Comparison of ENCODE assay signal across 10 mouse cellular contexts in the genomic region with DNA sequence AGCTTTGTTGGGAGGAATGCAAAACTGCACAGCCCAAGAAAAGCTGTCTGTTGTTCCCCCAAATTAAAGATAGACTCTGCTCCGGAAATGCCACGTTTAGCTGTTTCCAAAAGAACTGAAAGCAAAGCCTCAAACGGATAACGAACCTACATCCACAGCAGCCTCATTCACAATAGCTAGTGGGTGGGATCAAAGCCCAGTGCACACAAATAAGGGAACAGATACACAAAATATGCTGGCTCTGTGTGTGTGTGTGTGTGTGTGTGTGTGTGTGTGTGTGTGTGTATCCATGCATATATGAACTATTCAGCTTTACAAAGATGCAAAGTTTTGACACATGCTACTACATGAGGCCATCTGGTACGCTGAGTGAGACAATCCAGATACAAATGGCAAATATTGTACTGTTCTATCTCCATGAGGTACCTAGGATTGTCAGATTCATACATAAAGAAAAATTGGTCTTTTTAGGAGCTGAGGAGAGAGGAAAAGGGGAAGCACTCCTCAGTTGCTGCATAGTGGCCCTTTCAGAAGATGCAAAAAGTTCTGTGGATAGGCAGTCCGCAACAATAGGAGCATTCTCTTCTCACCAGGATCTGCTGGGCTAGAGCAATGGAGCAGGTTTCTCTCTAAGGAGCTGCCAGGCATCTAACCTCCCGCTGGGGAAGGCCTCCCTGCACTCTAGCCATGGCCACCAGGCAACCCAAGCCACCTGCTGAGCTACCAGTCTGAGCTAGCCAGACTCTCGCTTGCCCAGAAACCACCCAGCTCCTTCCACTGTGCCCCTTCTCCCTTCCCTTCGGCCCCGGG. TPM values are rescaled to one million over a fixed set of nuclear protein-coding genes. Genes with fewer than 3 reads are reported as not detected.
A peak's percentile ranks its signal among the peaks of the same experiment; 100 is the strongest.
DNase-seq lines count a peak whose midpoint lies in the region; ATAC-seq and TF ChIP-seq lines count a peak whose summit lies in the region.
"Had no signal": no experiment of that assay in that cellular context is flagged by ENCODE, and none has a peak within 500 bp of the region (broad histone marks: within the 10 kb centered on the region; RNA-seq: fewer than 3 reads in every experiment).

No protein-coding gene starts in this region.

- intact Hi-C loops in heart, postnatal 36 days (cut with DNase I): no loop called here
- intact Hi-C loops in gastrocnemius, postnatal 14 days (cut with DNase I; ENCODE audit: low total_unique reads): no loop called here

- no peak for TF ChIP-seq CTCF in hindbrain, postnatal 0 days (IDR thresholded peaks at IDR 0.05; ENCODE audit: low read depth)

- H3K36me3 ChIP-seq in heart, embryonic 10.5 days: no peaks in the 10 kb centered on the region
- H3K36me3 ChIP-seq in embryonic facial prominence, embryonic 10.5 days (replicated peaks): no peaks in the 10 kb centered on the region
- H3K36me3 ChIP-seq in hindbrain, postnatal 0 days (ENCODE audit: insufficient read depth, low read length): no peaks in the 10 kb centered on the region
- H3K36me3 ChIP-seq in midbrain, embryonic 15.5 days (replicated peaks): no peaks in the 10 kb centered on the region
- H3K36me3 ChIP-seq: liver, embryonic 13.5 days had no signal

- H3K9ac ChIP-seq in hindbrain, postnatal 0 days (replicated peaks; ENCODE audit: low read length): no peak overlapping the region
- no peak overlapping the region for H3K9ac ChIP-seq in midbrain, embryonic 15.5 days
- H3K9ac ChIP-seq: liver, embryonic 13.5 days had no signal

- H3K27me3 ChIP-seq in heart, embryonic 10.5 days (ENCODE audit: insufficient read depth, poor library complexity, severe bottlenecking): peaks cover 14% of the 10 kb centered on the region
- H3K27me3 ChIP-seq in embryonic facial prominence, embryonic 10.5 days (replicated peaks; ENCODE audit: low read depth, poor library complexity, severe bottlenecking): peaks cover 12% of the 10 kb centered on the region
- no peaks in the 10 kb centered on the region for H3K27me3 ChIP-seq in hindbrain, postnatal 0 days (ENCODE audit: insufficient read depth, low read length)
- H3K27me3 ChIP-seq in midbrain, embryonic 15.5 days (replicated peaks): no peaks in the 10 kb centered on the region

- no peak for DNase-seq in heart, embryonic 10.5 days (ENCODE audit: low spot score)
- no peak for DNase-seq in heart, postnatal 36 days
- DNase-seq in embryonic facial prominence, embryonic 10.5 days (ENCODE audit: low spot score): peak; percentile 12
- DNase-seq in hindbrain, postnatal 0 days (ENCODE audit: low spot score): peak; percentile 15
- no peak for DNase-seq in thymus, postnatal 36 days
- DNase-seq in gastrocnemius, postnatal 14 days: no peak
- DNase-seq in T-cell, adult 2 months (ENCODE audit: low spot score): no peak
- DNase-seq: heart, adult 11 months; liver, embryonic 13.5 days had no signal

- 0 out of 2 replicates have a peak overlapping the region, but pooled peaks have one; percentile 18 for H3K27ac ChIP-seq in heart, embryonic 10.5 days
- H3K27ac ChIP-seq in embryonic facial prominence, embryonic 10.5 days (replicated peaks): no peak overlapping the region
- no peak overlapping the region for H3K27ac ChIP-seq in hindbrain, postnatal 0 days
- no peak overlapping the region for H3K27ac ChIP-seq in midbrain, embryonic 15.5 days
- H3K27ac ChIP-seq: liver, embryonic 13.5 days had no signal

- 37% methylated on average over 10 of the region's 10 CpGs for WGBS in heart, embryonic 10.5 days
- WGBS in embryonic facial prominence, embryonic 10.5 days: 25% methylated on average over 10 of the region's 10 CpGs
- 18% methylated on average over 10 of the region's 10 CpGs for WGBS in hindbrain, postnatal 0 days
- 25% methylated on average over 10 of the region's 10 CpGs for WGBS in midbrain, embryonic 15.5 days

- peaks cover 8% of the 10 kb centered on the region for H3K4me1 ChIP-seq in heart, embryonic 10.5 days
- peaks cover 7% of the 10 kb centered on the region for H3K4me1 ChIP-seq in embryonic facial prominence, embryonic 10.5 days
- no peaks in the 10 kb centered on the region for H3K4me1 ChIP-seq in hindbrain, postnatal 0 days (ENCODE audit: insufficient read depth, low read length)
- peaks cover 4% of the 10 kb centered on the region; the same call in 1 of the 2 replicates for H3K4me1 ChIP-seq in midbrain, embryonic 15.5 days
- H3K4me1 ChIP-seq: liver, embryonic 13.5 days had no signal

- peak overlapping the region; percentile 36 for H3K4me3 ChIP-seq in heart, embryonic 10.5 days
- H3K4me3 ChIP-seq in embryonic facial prominence, embryonic 10.5 days: peak overlapping the region; percentile 33
- no peak overlapping the region for H3K4me3 ChIP-seq in hindbrain, postnatal 0 days (ENCODE audit: low read length)
- no peak overlapping the region for H3K4me3 ChIP-seq in midbrain, embryonic 15.5 days
- H3K4me3 ChIP-seq: liver, embryonic 13.5 days had no signal

- peak overlapping the region; percentile 33 for H3K4me2 ChIP-seq in hindbrain, postnatal 0 days (ENCODE audit: low read depth, low read length)
- H3K4me2 ChIP-seq in midbrain, embryonic 15.5 days: peak overlapping the region; percentile 34
- H3K4me2 ChIP-seq: liver, embryonic 13.5 days had no signal

- peak; percentile 58; the same call in 1 of the 2 replicates for ATAC-seq in hindbrain, postnatal 0 days
- ATAC-seq in midbrain, embryonic 15.5 days (replicated peaks): no peak; the same call in 1 of the 2 replicates

- H3K9me3 ChIP-seq in heart, embryonic 10.5 days: no peaks in the 10 kb centered on the region
- no peaks in the 10 kb centered on the region for H3K9me3 ChIP-seq in embryonic facial prominence, embryonic 10.5 days
- no peaks in the 10 kb centered on the region for H3K9me3 ChIP-seq in hindbrain, postnatal 0 days (ENCODE audit: low read length)
- H3K9me3 ChIP-seq in midbrain, embryonic 15.5 days: no peaks in the 10 kb centered on the region
- H3K9me3 ChIP-seq: liver, embryonic 13.5 days had no signal

RNA-seq across cellular contexts. Expression of a gene that starts 40.5 kb away (rescaled TPM):
- 40.1 and 44.4 TPM in 2 replicates for polyA plus RNA-seq in heart, embryonic 10.5 days (2016; fragmentation: Nextera tagmentation; extraction: Ambion mirVana)
- 10 to 100 TPM; 31.8 to 36.0 TPM for total RNA-seq in heart, postnatal 36 days (2021)
- polyA plus RNA-seq in embryonic facial prominence, embryonic 10.5 days (2016; fragmentation: Nextera tagmentation; extraction: Ambion mirVana): 29.5 and 31.7 TPM in 2 replicates
- total RNA-seq in hindbrain, postnatal 0 days (2014; rRNA removed): 25.3 and 27.1 TPM in 2 replicates
- 27.2 and 28.7 TPM in 2 replicates for polyA plus RNA-seq in hindbrain, postnatal 0 days (2015; fragmentation: Nextera tagmentation; extraction: Ambion mirVana)
- 26.7 and 30.3 TPM in 2 replicates for polyA plus RNA-seq in midbrain, embryonic 15.5 days (2015; fragmentation: Nextera tagmentation; extraction: Ambion mirVana)
- 10 to 100 TPM; 18.3 to 21.8 TPM for total RNA-seq in gastrocnemius, postnatal 14 days (2021)

Comparison
In these comparisons a context has a peak if more than half of its experiments do, and no peak if none do; other contexts are left out.
1. DNase-seq: peak in embryonic facial prominence, embryonic 10.5 days (single experiment) and hindbrain, postnatal 0 days (single experiment); none in heart, embryonic 10.5 days (single experiment), heart, postnatal 36 days (0 of 2), thymus, postnatal 36 days (0 of 2), gastrocnemius, postnatal 14 days (single experiment) and T-cell, adult 2 months (single experiment).
2. H3K4me3 ChIP-seq: peak in heart, embryonic 10.5 days (single experiment) and embryonic facial prominence, embryonic 10.5 days (single experiment); none in hindbrain, postnatal 0 days (single experiment) and midbrain, embryonic 15.5 days (single experiment).